Mouse (Mus musculus) lung, adult 2 months (tissue): ENCODE results near the gene Fibp. TPM values are rescaled to one million over a fixed set of nuclear protein-coding genes. Genes with fewer than 3 reads are reported as not detected.
A peak's percentile ranks its signal among the peaks of the same experiment; 100 is the strongest.
"Not testable (repeated sequence)": the region's sequence is repeated elsewhere in the genome, so short reads cannot be mapped to it uniquely, and the experiment has no call there.

Experiments
- DNase-seq: peaks from one replicate; pipeline ENCODE4 v3.0.0; 2022
- H3K4me1 ChIP-seq: fragments of 200-500 bp; 2 replicates; pipeline ENCODE4 v1.6.1; 2011; ENCODE audit warnings: low read length; ENCODE audit not compliant: control insufficient read depth, insufficient read depth
- H3K4me3 ChIP-seq: fragments of 200-500 bp; replicated peaks from 2 replicates; pipeline ENCODE3; 2011; ENCODE audit warnings: low read depth, mild to moderate bottlenecking, control low read depth, low read length; ENCODE audit errors: extremely low read depth
- CTCF ChIP-seq: fragments of 200-500 bp; IDR thresholded peaks from 2 replicates; pipeline ENCODE4 v1.5.1; 2011; ENCODE audit warnings: mild to moderate bottlenecking, low read length, control low read depth; ENCODE audit not compliant: insufficient read depth
- POLR2A ChIP-seq: fragments of 200-500 bp; IDR thresholded peaks from 2 replicates; pipeline ENCODE4 v1.6.1; 2011; ENCODE audit warnings: low read depth, mild to moderate bottlenecking, control low read depth, low read length, borderline replicate concordance; ENCODE audit errors: extremely low read depth
- WGBS: fragments of 180-500 bp; shearing (Covaris S2); methylation state at CpG from one replicate; pipeline ENCODE4 v1.1.7; 2018; 5-methylcytosine and 5-hydroxymethylcytosine counted together
- polyA plus RNA-seq: library from polyadenylated mRNA; depleted of rRNA; stranded (reverse); fragments of >200 nt; gene quantifications from 2 replicates; pipeline ENCODE4 v1.2.3, GENCODE M21; 2012

The Fibp gene
- polyA plus RNA-seq, 1 experiment: 144 TPM

GRCm38 (mm10) chr19:5490898-5491708 lies 30.7 kb downstream of the Fibp start:
- under 1% methylated on average over 58 of the region's 59 CpGs for WGBS
- DNase-seq: peak; percentile 91
- Histone ChIP-seq H3K4me3 (peak overlapping the region; percentile 93), H3K4me1 (peaks cover 7% of the 10 kb centered on the region; the same call in 1 of the 2 replicates)
- TF ChIP-seq CTCF (no peak), POLR2A (peak; percentile 91; the same call in 1 of the 2 replicates)

GRCm38 (mm10) chr19:5492641-5493040 lies 32.2 kb downstream of the Fibp start:
- TF ChIP-seq CTCF: no peak
- TF ChIP-seq POLR2A: no peak
- Histone ChIP-seq H3K4me1 (0 out of 2 replicates have a peak, but pooled peaks cover 4% of the 10 kb centered on the region), H3K4me3 (no peak overlapping the region)
- no peak for DNase-seq
- 65% methylated on average over 4 of the region's 4 CpGs for WGBS

GRCm38 (mm10) chr19:5493301-5493721 lies 32.9 kb downstream of the Fibp start:
- WGBS: 53% methylated on average over 9 of the region's 9 CpGs
- DNase-seq, H3K4me3 ChIP-seq, H3K4me1 ChIP-seq: not testable (repeated sequence)

GRCm38 (mm10) chr19:5494314-5494713 lies 33.9 kb downstream of the Fibp start:
- TF ChIP-seq POLR2A (no peak), CTCF (no peak)
- Histone ChIP-seq H3K4me1 (0 out of 2 replicates have a peak, but pooled peaks cover 2% of the 10 kb centered on the region), H3K4me3 (no peak overlapping the region)
- WGBS: 83% methylated on average over 3 of the region's 3 CpGs
- DNase-seq: no peak

GRCm38 (mm10) chr19:5495353-5496051 lies 35.1 kb downstream of the Fibp start:
- 0 out of 2 replicates have a peak, but pooled peaks cover 2% of the 10 kb centered on the region for H3K4me1 ChIP-seq
- DNase-seq: no peak
- TF ChIP-seq POLR2A: no peak
- no peak for TF ChIP-seq CTCF
- no peak overlapping the region for H3K4me3 ChIP-seq
- WGBS: 76% methylated on average over 12 of the region's 12 CpGs

GRCm38 (mm10) chr19:5496052-5496370 lies 35.6 kb downstream of the Fibp start:
- WGBS: 85% methylated on average over 16 of the region's 16 CpGs
- DNase-seq: no peak

GRCm38 (mm10) chr19:5500330-5500875 lies 40.0 kb downstream of the Fibp start:
- no peak overlapping the region for H3K4me3 ChIP-seq
- no peak for TF ChIP-seq CTCF
- no peak for TF ChIP-seq POLR2A
- H3K4me1 ChIP-seq: no peaks in the 10 kb centered on the region
- WGBS: 79% methylated on average over 2 of the region's 2 CpGs
- DNase-seq: no peak

More at GRCm38 (mm10) chr19:5496052-5496370, 35.6 kb downstream of the Fibp start:
- Histone ChIP-seq H3K4me1 (0 out of 2 replicates have a peak, but pooled peaks cover 2% of the 10 kb centered on the region), H3K4me3 (no peak overlapping the region)
- TF ChIP-seq POLR2A: no peak

GRCm38 (mm10) chr19:5503687-5504086 lies 43.3 kb downstream of the Fibp start, which contains the start of gene 1700020D05Rik:
Gene 1700020D05Rik (minus strand): TSS chr19:5503787.
- 59% methylated on average over 17 of the region's 17 CpGs for WGBS
- no peak within 1 kb of the TSS for H3K4me3 ChIP-seq
- DNase-seq: no peak
- H3K4me1 ChIP-seq: no peaks in the 10 kb centered on the region
- TF ChIP-seq POLR2A (no peak), CTCF (no peak)
